In genomic region chr19:56913761-56914160, GRCm38 (mm10) we compare ENCODE assay signal across 24 mouse cellular contexts. TPM values are rescaled to one million over a fixed set of nuclear protein-coding genes. Genes with fewer than 3 reads are reported as not detected.
DNase-seq lines count a peak whose midpoint lies in the region; ATAC-seq and TF ChIP-seq lines count a peak whose summit lies in the region.
"Had no signal": no experiment of that assay in that cellular context is flagged by ENCODE, and none has a peak within 500 bp of the region (broad histone marks: within the 10 kb centered on the region; RNA-seq: fewer than 3 reads in every experiment).

No protein-coding gene starts in this region.

- H3K9ac ChIP-seq in lung, embryonic 16.5 days (ENCODE audit: low read length) = no peak overlapping the region
- no peak overlapping the region for H3K9ac ChIP-seq in kidney, embryonic 14.5 days (ENCODE audit: low read depth, low read length)
- no peak overlapping the region for H3K9ac ChIP-seq in intestine, embryonic 16.5 days (ENCODE audit: low read depth, low read length)
- no peak overlapping the region for H3K9ac ChIP-seq in heart, embryonic 12.5 days
- H3K9ac ChIP-seq: embryonic facial prominence, embryonic 13.5 days; heart, embryonic 15.5 days; liver, embryonic 12.5 days; liver, postnatal 0 days; neural tube, embryonic 12.5 days had no signal

- TF ChIP-seq POLR2A in lung, adult 2 months (IDR thresholded peaks at IDR 0.05; ENCODE audit: borderline replicate concordance, extremely low read depth, low read depth, low read length) = no peak
- TF ChIP-seq POLR2A in kidney, adult 2 months (IDR thresholded peaks at IDR 0.05; ENCODE audit: low read depth, low read length) = no peak

- TF ChIP-seq CTCF in lung, adult 2 months (IDR thresholded peaks at IDR 0.05; ENCODE audit: insufficient read depth, low read length) = no peak
- no peak for TF ChIP-seq CTCF in kidney, adult 2 months (conservative IDR thresholded peaks at IDR 0.05; ENCODE audit: insufficient read depth, insufficient read length, low read depth, low read length)

- WGBS in lung, embryonic 16.5 days = 55% methylated on average over 4 of the region's 4 CpGs
- 70% methylated on average over 4 of the region's 4 CpGs for WGBS in lung, adult 2 months
- 35% methylated on average over 4 of the region's 4 CpGs for WGBS in kidney, adult 2 months
- 65% methylated on average over 4 of the region's 4 CpGs for WGBS in kidney, embryonic 14.5 days
- WGBS in intestine, embryonic 16.5 days = 62% methylated on average over 4 of the region's 4 CpGs
- WGBS in heart, embryonic 12.5 days = 65% methylated on average over 4 of the region's 4 CpGs

- H3K27ac ChIP-seq in lung, embryonic 16.5 days (ENCODE audit: low read length) = peak overlapping the region; percentile 21
- H3K27ac ChIP-seq in kidney, adult 2 months (ENCODE audit: insufficient read depth, low read depth, low read length) = peak overlapping the region; percentile 81
- peak overlapping the region; percentile 62 for H3K27ac ChIP-seq in kidney, embryonic 14.5 days (ENCODE audit: low read depth, low read length)
- H3K27ac ChIP-seq in intestine, embryonic 16.5 days (ENCODE audit: low read length) = no peak overlapping the region
- H3K27ac ChIP-seq in heart, embryonic 12.5 days (ENCODE audit: poor library complexity, severe bottlenecking) = no peak overlapping the region
- H3K27ac ChIP-seq: embryonic facial prominence, embryonic 13.5 days; forebrain, embryonic 10.5 days; heart, embryonic 15.5 days; layer of hippocampus, adult 2 months; left cerebral cortex, adult 2 months; liver, embryonic 12.5 days; midbrain, embryonic 10.5 days; neural tube, embryonic 12.5 days had no signal

- 0 out of 2 replicates have a peak, but pooled peaks cover 4% of the 10 kb centered on the region for H3K36me3 ChIP-seq in lung, embryonic 16.5 days (ENCODE audit: control insufficient read depth, insufficient read depth, low read length)
- H3K36me3 ChIP-seq in kidney, adult 2 months (ENCODE audit: control insufficient read depth, insufficient read depth, low read length) = no peaks in the 10 kb centered on the region
- peaks cover 14% of the 10 kb centered on the region; the same call in 1 of the 2 replicates for H3K36me3 ChIP-seq in kidney, embryonic 14.5 days (ENCODE audit: control insufficient read depth, insufficient read depth, low read length)
- H3K36me3 ChIP-seq in intestine, embryonic 16.5 days (ENCODE audit: control insufficient read depth, insufficient read depth, low read length) = no peaks in the 10 kb centered on the region
- H3K36me3 ChIP-seq in heart, embryonic 12.5 days = no peaks in the 10 kb centered on the region
- H3K36me3 ChIP-seq: heart, embryonic 15.5 days; liver, embryonic 12.5 days had no signal

- H3K4me3 ChIP-seq in lung, embryonic 16.5 days (ENCODE audit: low read length) = no peak overlapping the region
- H3K4me3 ChIP-seq in lung, adult 2 months (replicated peaks; ENCODE audit: extremely low read depth, low read depth, low read length) = no peak overlapping the region
- H3K4me3 ChIP-seq in kidney, adult 2 months (ENCODE audit: insufficient read depth, low read depth, low read length) = no peak overlapping the region
- H3K4me3 ChIP-seq in kidney, embryonic 14.5 days (ENCODE audit: low read length) = no peak overlapping the region
- no peak overlapping the region for H3K4me3 ChIP-seq in intestine, embryonic 16.5 days (ENCODE audit: low read length)
- H3K4me3 ChIP-seq in heart, embryonic 12.5 days = no peak overlapping the region
- H3K4me3 ChIP-seq: embryonic facial prominence, embryonic 13.5 days; forebrain, embryonic 10.5 days; heart, embryonic 15.5 days; layer of hippocampus, adult 2 months; left cerebral cortex, adult 2 months; liver, embryonic 12.5 days; midbrain, embryonic 10.5 days; myocyte; neural tube, embryonic 12.5 days had no signal

- DNase-seq in lung, adult 2 months = no peak
- peak; percentile 82 for DNase-seq in kidney, adult 2 months
- DNase-seq in kidney, postnatal 25 days = peak; percentile 70 to 87
- no peak for DNase-seq in frontal cortex, postnatal 36 days (ENCODE audit: low spot score in 2 of 2)
- DNase-seq: adrenal gland, postnatal 25 days; cerebellum, adult 18-20 months; cerebellum, postnatal 10 days; liver, postnatal 0 days had no signal

- H3K4me1 ChIP-seq in lung, embryonic 16.5 days (replicated peaks; ENCODE audit: control insufficient read depth, insufficient read depth, low read length) = peaks cover 16% of the 10 kb centered on the region
- H3K4me1 ChIP-seq in lung, adult 2 months (ENCODE audit: control insufficient read depth, insufficient read depth, low read length) = no peaks in the 10 kb centered on the region
- peaks cover 11% of the 10 kb centered on the region for H3K4me1 ChIP-seq in kidney, adult 2 months (ENCODE audit: control insufficient read depth, insufficient read depth, low read length)
- peaks cover 8% of the 10 kb centered on the region; the same call in 1 of the 2 replicates for H3K4me1 ChIP-seq in kidney, embryonic 14.5 days (ENCODE audit: control insufficient read depth, insufficient read depth, low read length)
- peaks cover 6% of the 10 kb centered on the region; the same call in 1 of the 2 replicates for H3K4me1 ChIP-seq in intestine, embryonic 16.5 days (ENCODE audit: control insufficient read depth, insufficient read depth, low read length)
- H3K4me1 ChIP-seq in heart, embryonic 12.5 days (replicated peaks) = no peaks in the 10 kb centered on the region
- H3K4me1 ChIP-seq: heart, embryonic 15.5 days; liver, embryonic 12.5 days had no signal

- H3K4me2 ChIP-seq in lung, embryonic 16.5 days (ENCODE audit: low read depth, low read length) = no peak overlapping the region
- H3K4me2 ChIP-seq in kidney, embryonic 14.5 days (replicated peaks; ENCODE audit: low read depth, low read length) = no peak overlapping the region
- no peak overlapping the region for H3K4me2 ChIP-seq in intestine, embryonic 16.5 days (ENCODE audit: low read depth, low read length)
- no peak overlapping the region for H3K4me2 ChIP-seq in heart, embryonic 12.5 days
- H3K4me2 ChIP-seq: embryonic facial prominence, embryonic 13.5 days; heart, embryonic 15.5 days; liver, embryonic 12.5 days; neural tube, embryonic 12.5 days had no signal

- H3K27me3 ChIP-seq in lung, embryonic 16.5 days (ENCODE audit: control insufficient read depth, insufficient read depth, low read depth, low read length) = no peaks in the 10 kb centered on the region
- no peaks in the 10 kb centered on the region for H3K27me3 ChIP-seq in kidney, adult 2 months (replicated peaks; ENCODE audit: control insufficient read depth, insufficient read depth, low read length)
- no peaks in the 10 kb centered on the region for H3K27me3 ChIP-seq in kidney, embryonic 14.5 days (ENCODE audit: control insufficient read depth, insufficient read depth, low read length)
- no peaks in the 10 kb centered on the region for H3K27me3 ChIP-seq in intestine, embryonic 16.5 days (replicated peaks; ENCODE audit: control insufficient read depth, insufficient read depth, low read length)
- peaks cover 20% of the 10 kb centered on the region; the same call in 1 of the 2 replicates for H3K27me3 ChIP-seq in heart, embryonic 12.5 days (replicated peaks)
- H3K27me3 ChIP-seq: embryonic facial prominence, embryonic 13.5 days; liver, embryonic 12.5 days; neural tube, embryonic 12.5 days had no signal

- 0 out of 2 replicates have a peak, but pooled peaks cover 2% of the 10 kb centered on the region for H3K9me3 ChIP-seq in lung, embryonic 16.5 days (ENCODE audit: control insufficient read depth, low read length)
- no peaks in the 10 kb centered on the region for H3K9me3 ChIP-seq in kidney, embryonic 14.5 days (ENCODE audit: control insufficient read depth, low read length)
- no peaks in the 10 kb centered on the region for H3K9me3 ChIP-seq in intestine, embryonic 16.5 days (ENCODE audit: control insufficient read depth, low read length)
- H3K9me3 ChIP-seq in heart, embryonic 12.5 days (replicated peaks) = 0 out of 2 replicates have a peak, but pooled peaks cover 5% of the 10 kb centered on the region
- H3K9me3 ChIP-seq: embryonic facial prominence, embryonic 13.5 days; heart, embryonic 15.5 days; liver, embryonic 12.5 days; midbrain, embryonic 10.5 days had no signal

- no peak for ATAC-seq in lung, embryonic 16.5 days (ENCODE audit: low read depth)
- no peak for ATAC-seq in kidney, embryonic 14.5 days (ENCODE audit: low FRiP score, low TSS enrichment)
- ATAC-seq in intestine, embryonic 16.5 days = no peak
- ATAC-seq in heart, embryonic 12.5 days (ENCODE audit: insufficient number of reproducible peaks, low FRiP score) = no peak
- ATAC-seq: CD4-positive, CD25-positive, alpha-beta regulatory T cell, adult 4 months; forebrain, embryonic 16.5 days; hindbrain, embryonic 16.5 days; liver, embryonic 12.5 days; liver, postnatal 0 days had no signal

RNA-seq across cellular contexts. Expression of gene Vwa2, which starts 39.7 kb away (rescaled TPM):
- 7.8 and 8.9 TPM in 2 replicates for polyA plus RNA-seq in lung, embryonic 16.5 days (2015; fragmentation: Nextera tagmentation; extraction: Ambion mirVana)
- polyA plus RNA-seq in lung, adult 2 months (2012; rRNA removed) = 0.12 and 0.22 TPM in 2 replicates
- 11.2 and 16.1 TPM in 2 replicates for polyA plus RNA-seq in kidney, adult 2 months (2012; rRNA removed)
- 10.0 and 16.1 TPM in 2 replicates for polyA plus RNA-seq in kidney, embryonic 14.5 days (2014; fragmentation: Nextera tagmentation; extraction: Ambion mirVana)
- polyA plus RNA-seq in intestine, embryonic 16.5 days (2015; fragmentation: Nextera tagmentation; extraction: Ambion mirVana) = 0.29 and 0.43 TPM in 2 replicates
- 0.22 and 0.23 TPM in 2 replicates for polyA plus RNA-seq in heart, embryonic 12.5 days (2016; fragmentation: Nextera tagmentation; extraction: Ambion mirVana)
- polyA plus RNA-seq: CD4-positive, CD25-positive, alpha-beta regulatory T cell, adult 4 months; liver, postnatal 0 days had no signal

Comparison
In these comparisons a context has a peak if more than half of its experiments do, and no peak if none do; other contexts are left out.
1. H3K27ac ChIP-seq: peak in lung, embryonic 16.5 days (single experiment), kidney, adult 2 months (single experiment) and kidney, embryonic 14.5 days (single experiment); none in intestine, embryonic 16.5 days (single experiment) and heart, embryonic 12.5 days (single experiment).
2. DNase-seq: peak in kidney, adult 2 months (single experiment) and kidney, postnatal 25 days (2 of 2); none in lung, adult 2 months (single experiment) and frontal cortex, postnatal 36 days (0 of 2).